Mouse (Mus musculus): Measurements from ENCODE around the gene Vmn2r41. TPM values are rescaled to one million over a fixed set of nuclear protein-coding genes. Genes with fewer than 3 reads are reported as not detected.

Gene Vmn2r41
- not detected for polyA plus RNA-seq (2014; fragmentation: Illumina TruSeq; extraction: RNeasy Lipid Tissue Mini Kit (QIAGEN cat#74804); ENCODE audit: low read depth, low replicate concordance)

GRCm38 (mm10) chr7:8161554-8161953, at the start of gene Vmn2r41:
TSS of gene Vmn2r41 (minus strand) at chr7:8161654.

GRCm38 (mm10) chr7:8200220-8200619, 38.8 kb upstream of the Vmn2r41 start, which contains the start of gene Vmn2r42:
TSS of gene Vmn2r42 (minus strand) at chr7:8200320.

Other genes with a start within 250 kb of the Vmn2r41 start
- gene Vmn2r42, start 38.7 kb upstream of the Vmn2r41 start, polyA plus RNA-seq (2014; fragmentation: Illumina TruSeq; extraction: RNeasy Lipid Tissue Mini Kit (QIAGEN cat#74804); ENCODE audit: low read depth, low replicate concordance): not detected
- gene Vmn2r43, start 98.9 kb upstream of the Vmn2r41 start, polyA plus RNA-seq (2014; fragmentation: Illumina TruSeq; extraction: RNeasy Lipid Tissue Mini Kit (QIAGEN cat#74804); ENCODE audit: low read depth, low replicate concordance): not detected
- not detected for gene Vmn2r44, start 221.7 kb upstream of the Vmn2r41 start, polyA plus RNA-seq (2014; fragmentation: Illumina TruSeq; extraction: RNeasy Lipid Tissue Mini Kit (QIAGEN cat#74804); ENCODE audit: low read depth, low replicate concordance)

Data from kidney, adult 10 weeks (tissue).